Mouse (Mus musculus): ENCODE results near the gene Abcb4. TPM values are rescaled to one million over a fixed set of nuclear protein-coding genes. Genes with fewer than 3 reads are reported as not detected.

Gene Abcb4
- 10 to 100 TPM in 1 of 2 experiments, 1 to 10 TPM in 1; 2.7 to 10.4 TPM for total RNA-seq (2023)

GRCm38 (mm10) chr5:8893300-8894103 is at the start of gene Abcb4:
Abcb4 (plus strand) TSS chr5:8893717.

GRCm38 (mm10) chr5:8996686-8997512 is 103.4 kb downstream of the Abcb4 start, which contains the start of gene Crot:
Crot (minus strand) TSS chr5:8997324.

Other genes with a start within 250 kb of the Abcb4 start
- under 1 TPM; 0.09 to 0.11 TPM for gene Abcb1a, start 233.6 kb upstream of the Abcb4 start, total RNA-seq (2023)
- 1 to 10 TPM; 3.0 to 4.3 TPM for gene Abcb1b, start 95.6 kb upstream of the Abcb4 start, total RNA-seq (2023)
- gene Crot, start 103.6 kb downstream of the Abcb4 start, total RNA-seq (2023): 10 to 100 TPM; 25.4 to 28.8 TPM
- gene Tmem243, start 207.0 kb downstream of the Abcb4 start, total RNA-seq (2023): 10 to 100 TPM; 26.2 to 26.4 TPM